Mouse (Mus musculus): Measurements from ENCODE around the gene Tmem211. TPM values are rescaled to one million over a fixed set of nuclear protein-coding genes. Genes with fewer than 3 reads are reported as not detected.
A peak's percentile ranks its signal among the peaks of the same experiment; 100 is the strongest.

The Tmem211 gene
- polyA plus RNA-seq, 1 experiment from 2014 or later: not detected

DNA sequence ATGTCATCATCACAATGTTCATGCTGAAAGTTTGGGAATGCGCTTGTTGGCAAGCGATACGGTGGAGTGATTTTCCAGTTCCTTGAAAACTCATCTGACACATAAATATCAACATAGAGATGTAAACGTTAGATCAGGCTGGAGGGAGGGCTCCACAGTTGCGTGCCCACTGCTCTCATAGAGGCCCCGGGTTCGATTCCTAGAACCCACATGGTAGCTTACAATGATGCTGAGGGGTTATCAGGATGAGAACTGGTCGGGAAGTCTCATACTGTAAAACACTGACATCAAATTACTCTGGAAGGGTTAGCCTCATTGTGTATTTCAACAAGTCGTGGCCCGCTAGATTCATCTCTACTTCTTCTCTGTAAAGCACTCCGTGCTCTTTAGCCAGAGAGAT lies 59.3 kb downstream of the Tmem211 start:
- Histone ChIP-seq H3K9me3 (no peaks in the 10 kb centered on the region), H3K27me3 (replicated peaks) (peaks cover 22% of the 10 kb centered on the region), H3K36me3 (no peaks in the 10 kb centered on the region), H3K4me2 (replicated peaks) (no peak overlapping the region), H3K4me1 (replicated peaks) (0 out of 2 replicates have a peak, but pooled peaks cover 4% of the 10 kb centered on the region), H3K27ac (no peak overlapping the region), H3K4me3 (replicated peaks) (no peak overlapping the region), H3K9ac (no peak overlapping the region)
- 77% methylated on average over 11 of the region's 11 CpGs for WGBS
- ATAC-seq: no peak

DNA sequence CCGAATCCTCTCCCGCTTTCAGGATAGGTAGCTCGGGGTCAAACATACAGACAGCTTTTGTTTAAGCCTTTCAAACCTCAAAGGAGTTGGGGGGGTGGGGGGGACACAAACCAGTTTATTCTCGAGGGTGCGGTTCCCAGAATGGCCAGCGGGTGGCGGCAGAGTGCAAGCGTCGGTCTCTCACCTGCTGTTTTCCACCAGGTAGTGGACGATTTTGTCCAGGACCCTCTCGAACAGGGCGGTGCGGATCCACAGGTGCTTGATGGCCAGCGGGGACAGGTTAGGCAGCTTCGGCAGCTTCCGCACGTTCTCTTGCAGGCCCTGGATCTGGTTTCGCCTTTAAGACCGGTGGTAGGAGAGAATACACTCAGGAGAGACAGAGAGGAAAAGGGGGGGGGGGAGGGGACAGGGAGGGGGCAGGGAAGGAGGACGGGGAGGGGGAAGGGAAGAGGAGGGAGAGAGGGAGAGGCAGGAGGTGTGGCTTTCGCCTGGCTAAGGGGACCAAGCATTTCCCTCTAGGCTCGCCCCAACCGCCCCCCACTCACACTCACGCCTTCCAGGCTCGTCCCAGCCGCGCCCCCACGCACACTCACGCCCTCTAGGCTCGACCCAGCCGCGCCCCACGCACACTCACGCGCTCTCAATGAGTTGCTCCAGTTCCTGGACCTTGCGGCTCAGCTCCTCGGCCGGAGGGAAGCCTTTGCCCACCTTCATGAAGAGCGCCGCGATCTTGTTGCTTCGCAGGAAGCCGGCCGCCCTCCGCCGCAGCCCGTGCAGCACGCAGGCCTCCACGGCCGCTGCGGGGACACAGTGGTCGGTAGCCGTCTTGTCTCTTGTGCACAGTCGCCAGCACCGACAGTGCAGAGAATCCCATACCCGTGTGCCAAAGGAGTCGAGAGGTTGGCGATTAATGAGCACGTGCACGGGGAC lies 60.1 kb downstream of the Tmem211 start:
- 0 out of 2 replicates have a peak, but pooled peaks have one; percentile 27 for ATAC-seq
- no peaks in the 10 kb centered on the region for H3K36me3 ChIP-seq
- no peaks in the 10 kb centered on the region for H3K9me3 ChIP-seq
- no peak overlapping the region for H3K27ac ChIP-seq
- peak overlapping the region; percentile 16; the same call in 1 of the 2 replicates for H3K4me3 ChIP-seq (replicated peaks)
- peak overlapping the region; percentile 51 for H3K4me2 ChIP-seq (replicated peaks)
- peaks cover 22% of the 10 kb centered on the region for H3K27me3 ChIP-seq (replicated peaks)
- H3K4me1 ChIP-seq (replicated peaks): 0 out of 2 replicates have a peak, but pooled peaks cover 4% of the 10 kb centered on the region
- WGBS: 5% methylated on average over 59 of the region's 60 CpGs
- no peak overlapping the region for H3K9ac ChIP-seq

DNA sequence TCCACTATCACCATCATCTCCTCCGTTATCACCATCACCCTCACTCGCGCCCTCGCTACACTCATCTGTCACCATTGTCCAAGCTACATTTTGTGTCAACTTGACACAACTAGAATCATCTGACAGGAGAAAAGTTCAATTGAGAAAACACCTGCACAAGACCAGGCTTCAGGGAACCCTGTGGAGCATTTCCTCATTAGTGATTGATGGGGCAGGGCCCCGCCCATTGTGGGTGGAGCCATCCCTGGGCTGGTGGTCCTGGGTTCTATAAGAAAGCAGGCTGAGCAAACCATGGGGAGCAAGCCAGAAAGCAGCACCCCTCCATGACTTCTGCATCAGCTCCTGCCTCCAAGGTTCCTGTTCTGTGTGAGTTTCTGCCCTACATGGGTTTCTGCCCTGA lies 61.1 kb downstream of the Tmem211 start:
- ATAC-seq: no peak
- Histone ChIP-seq H3K27me3 (replicated peaks) (peaks cover 22% of the 10 kb centered on the region), H3K4me3 (replicated peaks) (no peak overlapping the region), H3K4me2 (replicated peaks) (no peak overlapping the region), H3K36me3 (no peaks in the 10 kb centered on the region), H3K9me3 (no peaks in the 10 kb centered on the region), H3K9ac (no peak overlapping the region), H3K4me1 (replicated peaks) (0 out of 2 replicates have a peak, but pooled peaks cover 4% of the 10 kb centered on the region), H3K27ac (no peak overlapping the region)
- WGBS: 46% methylated on average over 5 of the region's 5 CpGs

DNA sequence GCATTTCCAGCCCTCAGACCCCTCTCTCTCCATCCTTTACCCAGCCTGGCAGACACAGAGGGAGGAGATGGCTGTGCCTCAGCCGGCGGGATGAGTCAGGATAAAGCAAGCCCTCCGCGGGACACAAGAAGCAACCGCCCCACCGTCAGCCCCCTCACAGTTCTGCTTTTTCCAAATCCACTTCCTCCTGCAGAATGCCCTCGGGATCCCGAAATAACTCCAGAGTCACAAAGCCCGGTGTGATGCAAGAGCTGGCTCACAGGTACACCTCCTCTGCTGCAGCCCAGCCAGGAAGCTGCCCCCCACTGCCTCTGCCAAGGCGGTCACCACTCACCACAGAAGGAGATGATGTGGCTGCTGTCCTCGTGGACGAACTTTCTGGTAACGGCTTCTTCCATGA lies 61.8 kb downstream of the Tmem211 start:
- H3K27ac ChIP-seq: no peak overlapping the region
- 0 out of 2 replicates have a peak, but pooled peaks cover 4% of the 10 kb centered on the region for H3K4me1 ChIP-seq (replicated peaks)
- no peak overlapping the region for H3K9ac ChIP-seq
- no peaks in the 10 kb centered on the region for H3K36me3 ChIP-seq
- no peak for ATAC-seq
- WGBS: 46% methylated on average over 13 of the region's 13 CpGs
- H3K9me3 ChIP-seq: no peaks in the 10 kb centered on the region
- H3K4me2 ChIP-seq (replicated peaks): no peak overlapping the region
- peaks cover 22% of the 10 kb centered on the region for H3K27me3 ChIP-seq (replicated peaks)
- no peak overlapping the region for H3K4me3 ChIP-seq (replicated peaks)

Other genes starting within 250 kb of the Tmem211 start
- 13.0 and 13.4 TPM in 2 replicates for gene Grk3, start 211.1 kb upstream of the Tmem211 start, polyA plus RNA-seq (2015; fragmentation: Nextera tagmentation; extraction: Ambion mirVana)
- not detected in 2 replicates for gene Crybb2, start 156.8 kb upstream of the Tmem211 start, polyA plus RNA-seq (2015; fragmentation: Nextera tagmentation; extraction: Ambion mirVana)
- 0.36 and 1.1 TPM in 2 replicates for gene Crybb3, start 145.3 kb upstream of the Tmem211 start, polyA plus RNA-seq (2015; fragmentation: Nextera tagmentation; extraction: Ambion mirVana)
- gene 2900026A02Rik, start 5.7 kb upstream of the Tmem211 start, polyA plus RNA-seq (2015; fragmentation: Nextera tagmentation; extraction: Ambion mirVana): 10.0 and 10.7 TPM in 2 replicates
- 9.6 and 11.3 TPM in 2 replicates for gene Sgsm1, start 83.9 kb downstream of the Tmem211 start, polyA plus RNA-seq (2015; fragmentation: Nextera tagmentation; extraction: Ambion mirVana)
- gene Aym1, start 130.4 kb downstream of the Tmem211 start, polyA plus RNA-seq (2015; fragmentation: Nextera tagmentation; extraction: Ambion mirVana): not detected in 2 replicates

All from intestine, embryonic 15.5 days (tissue).